In genomic region chr7:36689049-36689793, GRCm38 (mm10) we compare ENCODE assay signal across 18 mouse cellular contexts. TPM values are rescaled to one million over a fixed set of nuclear protein-coding genes. Genes with fewer than 3 reads are reported as not detected.
DNase-seq lines count a peak whose midpoint lies in the region; ATAC-seq lines count a peak whose summit lies in the region.
"Had no signal": no experiment of that assay in that cellular context is flagged by ENCODE, and none has a peak within 500 bp of the region (broad histone marks: within the 10 kb centered on the region; RNA-seq: fewer than 3 reads in every experiment).

No protein-coding gene starts in this region.

- DNase-seq in gastrocnemius, adult 18-20 months (ENCODE audit: low spot score) = peak; percentile 50
- no peak for DNase-seq in gastrocnemius, postnatal 25 days
- DNase-seq in kidney, postnatal 14 days = peak; percentile 33
- DNase-seq in kidney, postnatal 36 days = no peak
- DNase-seq in urinary bladder, postnatal 14 days (ENCODE audit: low spot score) = peak; percentile 40
- no peak for DNase-seq in urinary bladder, postnatal 10 days (ENCODE audit: low spot score)
- no peak for DNase-seq in hindbrain, embryonic 10.5 days (ENCODE audit: low spot score)
- DNase-seq: adrenal gland, postnatal 36 days; cerebellum, adult 9-11 months; forebrain, postnatal 0 days; layer of hippocampus, postnatal 36 days had no signal

- no peaks in the 10 kb centered on the region for H3K9me3 ChIP-seq in hindbrain, embryonic 13.5 days
- H3K9me3 ChIP-seq in hindbrain, embryonic 10.5 days = no peaks in the 10 kb centered on the region
- H3K9me3 ChIP-seq: hindbrain, embryonic 12.5 days; neural tube, embryonic 13.5 days had no signal

- no peak overlapping the region for H3K9ac ChIP-seq in hindbrain, embryonic 13.5 days
- H3K9ac ChIP-seq: forebrain, postnatal 0 days; hindbrain, embryonic 12.5 days; liver, embryonic 14.5 days; neural tube, embryonic 13.5 days had no signal

- no peak overlapping the region for H3K4me2 ChIP-seq in hindbrain, embryonic 13.5 days
- H3K4me2 ChIP-seq: hindbrain, embryonic 12.5 days; neural tube, embryonic 13.5 days had no signal

- H3K4me3 ChIP-seq in hindbrain, embryonic 13.5 days = no peak overlapping the region
- H3K4me3 ChIP-seq in hindbrain, embryonic 10.5 days = no peak overlapping the region
- H3K4me3 ChIP-seq: hindbrain, embryonic 12.5 days; neural tube, embryonic 13.5 days had no signal

- no peaks in the 10 kb centered on the region for H3K36me3 ChIP-seq in hindbrain, embryonic 13.5 days
- H3K36me3 ChIP-seq in hindbrain, embryonic 10.5 days = no peaks in the 10 kb centered on the region
- H3K36me3 ChIP-seq: hindbrain, embryonic 12.5 days; neural tube, embryonic 13.5 days had no signal

- no peak overlapping the region for H3K27ac ChIP-seq in hindbrain, embryonic 13.5 days
- H3K27ac ChIP-seq in hindbrain, embryonic 10.5 days = no peak overlapping the region
- H3K27ac ChIP-seq: hindbrain, embryonic 12.5 days; liver, embryonic 14.5 days; neural tube, embryonic 13.5 days had no signal

- no peak for ATAC-seq in hindbrain, embryonic 13.5 days (ENCODE audit: low FRiP score)
- ATAC-seq: activated CD4-positive, CD25-positive, alpha-beta regulatory T cell, adult 4 months; forebrain, postnatal 0 days; intestine, embryonic 16.5 days had no signal

- H3K27me3 ChIP-seq in hindbrain, embryonic 13.5 days = peaks cover 60% of the 10 kb centered on the region
- peaks cover 74% of the 10 kb centered on the region for H3K27me3 ChIP-seq in hindbrain, embryonic 10.5 days (ENCODE audit: insufficient read depth, poor library complexity, severe bottlenecking)

- peaks cover 36% of the 10 kb centered on the region for H3K4me1 ChIP-seq in hindbrain, embryonic 13.5 days (replicated peaks)
- H3K4me1 ChIP-seq in hindbrain, embryonic 10.5 days (replicated peaks) = peaks cover 24% of the 10 kb centered on the region

- WGBS in hindbrain, embryonic 13.5 days = 67% methylated on average over 7 of the region's 7 CpGs
- WGBS in hindbrain, embryonic 10.5 days = 67% methylated on average over 7 of the region's 7 CpGs

RNA-seq across cellular contexts. Expression of gene Tshz3, which starts 8.7 kb away (rescaled TPM):
- 1 to 10 TPM; 2.0 to 2.2 TPM for total RNA-seq in gastrocnemius, adult 18-20 months (2021)
- 1 to 10 TPM; 2.7 to 3.4 TPM for total RNA-seq in gastrocnemius, postnatal 25 days (2021)
- 37.1 and 39.9 TPM in 2 replicates for polyA plus RNA-seq in hindbrain, embryonic 13.5 days (2015; fragmentation: Nextera tagmentation; extraction: Ambion mirVana)
- polyA plus RNA-seq in hindbrain, embryonic 10.5 days (2016; fragmentation: Nextera tagmentation; extraction: Ambion mirVana) = 5.4 and 9.1 TPM in 2 replicates
- total RNA-seq: megakaryocyte-erythroid progenitor cell, adult 5-6 weeks had no signal

Comparison
In these comparisons a context has a peak if more than half of its experiments do, and no peak if none do; other contexts are left out.
1. DNase-seq: peak in gastrocnemius, adult 18-20 months (single experiment), kidney, postnatal 14 days (single experiment) and urinary bladder, postnatal 14 days (single experiment); none in gastrocnemius, postnatal 25 days (single experiment), kidney, postnatal 36 days (0 of 2), urinary bladder, postnatal 10 days (single experiment) and hindbrain, embryonic 10.5 days (single experiment).